ENCODE assay signal across 17 mouse cellular contexts in genomic region chr2:155299563-155299962, GRCm38 (mm10). TPM values are rescaled to one million over a fixed set of nuclear protein-coding genes. Genes with fewer than 3 reads are reported as not detected.
DNase-seq lines count a peak whose midpoint lies in the region; ATAC-seq and TF ChIP-seq lines count a peak whose summit lies in the region.
"Had no signal": no experiment of that assay in that cellular context is flagged by ENCODE, and none has a peak within 500 bp of the region (broad histone marks: within the 10 kb centered on the region; RNA-seq: fewer than 3 reads in every experiment).

No protein-coding gene starts in this region.

- H3K9me3 ChIP-seq in heart, embryonic 10.5 days, result no peaks in the 10 kb centered on the region
- no peaks in the 10 kb centered on the region for H3K9me3 ChIP-seq in lung, embryonic 15.5 days
- no peaks in the 10 kb centered on the region for H3K9me3 ChIP-seq in stomach, embryonic 16.5 days (replicated peaks; ENCODE audit: control insufficient read depth, low read length)
- H3K9me3 ChIP-seq: embryonic facial prominence, embryonic 13.5 days; hindbrain, embryonic 10.5 days; midbrain, embryonic 10.5 days had no signal

- no peak overlapping the region for H3K4me2 ChIP-seq in lung, embryonic 15.5 days
- H3K4me2 ChIP-seq in stomach, embryonic 16.5 days (ENCODE audit: low read depth, low read length), result no peak overlapping the region
- H3K4me2 ChIP-seq: embryonic facial prominence, embryonic 13.5 days had no signal

- H3K9ac ChIP-seq in lung, embryonic 15.5 days, result no peak overlapping the region
- no peak overlapping the region for H3K9ac ChIP-seq in stomach, embryonic 16.5 days (ENCODE audit: low read length)
- H3K9ac ChIP-seq: embryonic facial prominence, embryonic 13.5 days; liver, embryonic 14.5 days had no signal

- no peak for TF ChIP-seq CTCF in layer of hippocampus, adult 2 months (conservative IDR thresholded peaks at IDR 0.05)

- peaks cover 5% of the 10 kb centered on the region for H3K4me1 ChIP-seq in heart, embryonic 10.5 days
- no peaks in the 10 kb centered on the region for H3K4me1 ChIP-seq in lung, embryonic 15.5 days
- no peaks in the 10 kb centered on the region for H3K4me1 ChIP-seq in stomach, embryonic 16.5 days (ENCODE audit: control insufficient read depth, insufficient read depth, low read length)
- H3K4me1 ChIP-seq: embryonic facial prominence, embryonic 13.5 days; hindbrain, embryonic 10.5 days; midbrain, embryonic 10.5 days had no signal

- no peaks in the 10 kb centered on the region for H3K27me3 ChIP-seq in heart, embryonic 10.5 days (ENCODE audit: insufficient read depth, poor library complexity, severe bottlenecking)
- no peaks in the 10 kb centered on the region for H3K27me3 ChIP-seq in lung, embryonic 15.5 days
- no peaks in the 10 kb centered on the region for H3K27me3 ChIP-seq in stomach, embryonic 16.5 days (ENCODE audit: control insufficient read depth, insufficient read depth, low read length)
- H3K27me3 ChIP-seq: CH12.LX; embryonic facial prominence, embryonic 13.5 days had no signal

- peaks cover 63% of the 10 kb centered on the region for H3K36me3 ChIP-seq in heart, embryonic 10.5 days
- H3K36me3 ChIP-seq in lung, embryonic 15.5 days, result peaks cover 32% of the 10 kb centered on the region
- peaks cover 13% of the 10 kb centered on the region; the same call in 1 of the 2 replicates for H3K36me3 ChIP-seq in stomach, embryonic 16.5 days (ENCODE audit: control insufficient read depth, insufficient read depth, low read length)

- WGBS in heart, embryonic 10.5 days, result 59% methylated on average over 4 of the region's 4 CpGs
- 58% methylated on average over 4 of the region's 4 CpGs for WGBS in lung, embryonic 15.5 days
- 57% methylated on average over 4 of the region's 4 CpGs for WGBS in stomach, embryonic 16.5 days

- DNase-seq in layer of hippocampus, adult 2 months (ENCODE audit: low spot score in 2 of 2), result no peak
- no peak for DNase-seq in layer of hippocampus, postnatal 36 days
- no peak for DNase-seq in heart, embryonic 10.5 days (ENCODE audit: low spot score)
- DNase-seq in MN1 (ENCODE audit: low spot score), result no peak
- DNase-seq in spleen, adult 12 weeks (ENCODE audit: low spot score), result no peak
- DNase-seq: cerebellum, adult 8-10 months; left cerebral cortex, postnatal 4 days; retina, postnatal 1 day; thymus, postnatal 36 days had no signal

- no peak overlapping the region for H3K4me3 ChIP-seq in layer of hippocampus, adult 2 months
- H3K4me3 ChIP-seq in heart, embryonic 10.5 days, result no peak overlapping the region
- no peak overlapping the region for H3K4me3 ChIP-seq in lung, embryonic 15.5 days
- H3K4me3 ChIP-seq in stomach, embryonic 16.5 days (replicated peaks; ENCODE audit: low read length), result no peak overlapping the region
- H3K4me3 ChIP-seq: embryonic facial prominence, embryonic 13.5 days; hindbrain, embryonic 10.5 days; midbrain, embryonic 10.5 days had no signal

- peak overlapping the region; percentile 33 for H3K27ac ChIP-seq in layer of hippocampus, adult 2 months
- 0 out of 2 replicates have a peak overlapping the region, but pooled peaks have one; percentile 29 for H3K27ac ChIP-seq in heart, embryonic 10.5 days
- 0 out of 2 replicates have a peak overlapping the region, but pooled peaks have one; percentile 15 for H3K27ac ChIP-seq in lung, embryonic 15.5 days
- peak overlapping the region; percentile 83 for H3K27ac ChIP-seq in stomach, embryonic 16.5 days (ENCODE audit: low read length)
- H3K27ac ChIP-seq: embryonic facial prominence, embryonic 13.5 days; hindbrain, embryonic 10.5 days; liver, embryonic 14.5 days; midbrain, embryonic 10.5 days had no signal

- ATAC-seq in lung, embryonic 15.5 days (ENCODE audit: borderline replicate concordance, extremely low read depth, low FRiP score, low TSS enrichment), result no peak
- ATAC-seq in stomach, embryonic 16.5 days (ENCODE audit: insufficient read depth, low FRiP score), result peak; percentile 79; the same call in 1 of the 2 replicates
- ATAC-seq: intestine, embryonic 16.5 days had no signal

RNA-seq across cellular contexts. Expression of gene Map1lc3a, which starts 23.5 kb away (rescaled TPM):
- 100 to 1,000 TPM; 215 to 248 TPM for total RNA-seq in layer of hippocampus, adult 2 months (2021)
- total RNA-seq in layer of hippocampus, postnatal 36 days (2021), result 100 to 1,000 TPM; 229 to 254 TPM
- 140 and 172 TPM in 2 replicates for polyA plus RNA-seq in heart, embryonic 10.5 days (2016; fragmentation: Nextera tagmentation; extraction: Ambion mirVana)
- polyA plus RNA-seq in lung, embryonic 15.5 days (2015; fragmentation: Nextera tagmentation; extraction: Ambion mirVana), result 178 and 182 TPM in 2 replicates
- polyA plus RNA-seq in stomach, embryonic 16.5 days (2015; fragmentation: Nextera tagmentation; extraction: Ambion mirVana), result 168 and 206 TPM in 2 replicates

RNA-seq across cellular contexts. Expression of gene Pigu, which starts 57.7 kb away (rescaled TPM):
- 10 to 100 TPM; 26.3 to 26.6 TPM for total RNA-seq in layer of hippocampus, adult 2 months (2021)
- total RNA-seq in layer of hippocampus, postnatal 36 days (2021), result 10 to 100 TPM; 26.7 to 29.0 TPM
- polyA plus RNA-seq in heart, embryonic 10.5 days (2016; fragmentation: Nextera tagmentation; extraction: Ambion mirVana), result 60.3 and 61.2 TPM in 2 replicates
- 47.5 and 52.2 TPM in 2 replicates for polyA plus RNA-seq in lung, embryonic 15.5 days (2015; fragmentation: Nextera tagmentation; extraction: Ambion mirVana)
- 54.0 and 63.8 TPM in 2 replicates for polyA plus RNA-seq in stomach, embryonic 16.5 days (2015; fragmentation: Nextera tagmentation; extraction: Ambion mirVana)

Comparison
In these comparisons a context has a peak if more than half of its experiments do, and no peak if none do; other contexts are left out.
1. H3K27ac ChIP-seq: peak in every context shown above with its lines; median percentile 83 in stomach, embryonic 16.5 days; 33 in layer of hippocampus, adult 2 months; 29 in heart, embryonic 10.5 days; 15 in lung, embryonic 15.5 days.